Mouse (Mus musculus) intestine, embryonic 16.5 days (tissue): ENCODE data around the gene Ptpn3. TPM values are rescaled to one million over a fixed set of nuclear protein-coding genes. Genes with fewer than 3 reads are reported as not detected.

Experiments used
- ATAC-seq: fragments of 200-750 bp; cut with Nextera tagmentation; 2 replicates; pipeline ENCODE4 v1.8.0; 2017; ENCODE audit warnings: moderate TSS enrichment, moderate library complexity
- H3K27ac ChIP-seq: fragments of 300-500 bp; sonication (generic); 2 replicates; pipeline ENCODE4 v1.5.1; 2014; ENCODE audit warnings: mild to moderate bottlenecking, low read length
- H3K27me3 ChIP-seq: fragments of 300-500 bp; sonication (generic); replicated peaks from 2 replicates; pipeline ENCODE4 v1.6.1; 2014; ENCODE audit warnings: low read length, control low read depth, mixed read lengths; ENCODE audit not compliant: control insufficient read depth, insufficient read depth
- H3K36me3 ChIP-seq: fragments of 300-500 bp; sonication (generic); 2 replicates; pipeline ENCODE4 v1.6.1; 2014; ENCODE audit warnings: low read length, control low read depth; ENCODE audit not compliant: control insufficient read depth, insufficient read depth
- H3K4me1 ChIP-seq: fragments of 300-500 bp; sonication (generic); 2 replicates; pipeline ENCODE4 v1.6.1; 2014; ENCODE audit warnings: low read length, control low read depth, mixed read lengths; ENCODE audit not compliant: control insufficient read depth, insufficient read depth
- H3K4me2 ChIP-seq: fragments of 300-500 bp; sonication (generic); 2 replicates; pipeline ENCODE4 v1.6.1; 2014; ENCODE audit warnings: low read depth, low read length, control low read depth
- H3K4me3 ChIP-seq: fragments of 300-500 bp; sonication (generic); 2 replicates; pipeline ENCODE4 v1.5.1; 2014; ENCODE audit warnings: mild to moderate bottlenecking, low read length
- H3K9ac ChIP-seq: fragments of 300-500 bp; sonication (generic); 2 replicates; pipeline ENCODE4 v1.6.1; 2014; ENCODE audit warnings: low read depth, low read length
- H3K9me3 ChIP-seq: fragments of 300-500 bp; sonication (generic); 2 replicates; pipeline ENCODE4 v1.6.1; 2016; ENCODE audit warnings: low read length, control low read depth; ENCODE audit not compliant: control insufficient read depth
- WGBS: fragments of 180-500 bp; shearing (Covaris S2); extraction: QIAGEN DNeasy Blood & Tissue Kit; methylation state at CpG from one replicate; pipeline ENCODE4 v1.1.7; 2014; 5-methylcytosine and 5-hydroxymethylcytosine counted together
- polyA plus RNA-seq: library from polyadenylated mRNA; unstranded; fragments of >200 nt; fragmentation: Nextera tagmentation; extraction: Ambion mirVana; gene quantifications from 2 replicates; pipeline ENCODE4 v1.2.1, GENCODE M21; 2015

The Ptpn3 gene
- polyA plus RNA-seq, 1 experiment from 2014 or later = 8.5 TPM

DNA sequence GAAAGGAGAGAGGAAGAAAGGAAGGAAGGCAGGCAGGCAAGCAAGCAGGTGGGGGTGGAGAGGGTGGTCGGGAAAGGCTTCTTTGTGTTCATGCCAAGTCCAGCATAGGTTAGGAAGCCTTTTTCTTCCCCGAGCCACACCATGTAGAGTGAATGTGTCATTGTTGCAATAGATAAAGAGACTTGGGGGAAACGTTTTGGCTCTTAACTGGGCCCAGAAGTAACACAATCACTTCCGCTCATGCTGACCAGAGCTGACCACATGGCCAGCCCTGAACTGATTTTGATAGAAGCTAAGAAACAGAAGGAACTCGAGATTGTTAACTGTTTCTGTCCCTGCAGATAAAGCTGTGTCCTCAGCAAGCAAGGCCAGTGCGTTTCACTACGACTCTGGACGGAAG is 128.8 kb downstream of the Ptpn3 start:
- H3K27ac ChIP-seq = no peak overlapping the region
- no peak for ATAC-seq
- 61% methylated on average over 8 of the region's 8 CpGs for WGBS
- H3K4me1 ChIP-seq = no peaks in the 10 kb centered on the region
- H3K36me3 ChIP-seq = no peaks in the 10 kb centered on the region
- no peak overlapping the region for H3K9ac ChIP-seq
- no peaks in the 10 kb centered on the region for H3K9me3 ChIP-seq
- no peaks in the 10 kb centered on the region for H3K27me3 ChIP-seq
- H3K4me3 ChIP-seq = no peak overlapping the region
- no peak overlapping the region for H3K4me2 ChIP-seq

DNA sequence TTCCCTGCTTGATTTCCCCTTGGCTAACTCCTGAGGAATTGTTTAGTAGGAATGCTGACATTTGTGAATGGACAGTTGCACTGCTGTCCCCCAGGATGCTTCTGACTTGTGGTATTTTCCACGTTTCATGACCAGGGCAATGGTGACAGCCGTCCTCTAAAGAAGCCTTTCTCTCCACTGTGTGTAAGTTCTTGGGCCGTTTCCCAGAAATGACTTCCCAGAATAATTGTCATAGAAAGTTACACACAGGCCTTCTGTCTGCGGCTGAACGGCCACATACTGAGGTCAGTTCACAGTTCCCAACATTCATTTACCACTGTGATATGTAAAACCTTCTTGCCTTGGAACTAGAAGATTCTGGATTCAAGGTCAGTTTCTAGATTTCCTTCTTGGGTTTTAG is 129.8 kb downstream of the Ptpn3 start:
- Histone ChIP-seq H3K4me2 (no peak overlapping the region), H3K9me3 (no peaks in the 10 kb centered on the region), H3K36me3 (no peaks in the 10 kb centered on the region), H3K4me3 (no peak overlapping the region), H3K4me1 (peaks cover 5% of the 10 kb centered on the region; the same call in 1 of the 2 replicates), H3K27me3 (no peaks in the 10 kb centered on the region), H3K9ac (no peak overlapping the region), H3K27ac (no peak overlapping the region)
- 52% methylated on average over 5 of the region's 5 CpGs for WGBS
- no peak for ATAC-seq

DNA sequence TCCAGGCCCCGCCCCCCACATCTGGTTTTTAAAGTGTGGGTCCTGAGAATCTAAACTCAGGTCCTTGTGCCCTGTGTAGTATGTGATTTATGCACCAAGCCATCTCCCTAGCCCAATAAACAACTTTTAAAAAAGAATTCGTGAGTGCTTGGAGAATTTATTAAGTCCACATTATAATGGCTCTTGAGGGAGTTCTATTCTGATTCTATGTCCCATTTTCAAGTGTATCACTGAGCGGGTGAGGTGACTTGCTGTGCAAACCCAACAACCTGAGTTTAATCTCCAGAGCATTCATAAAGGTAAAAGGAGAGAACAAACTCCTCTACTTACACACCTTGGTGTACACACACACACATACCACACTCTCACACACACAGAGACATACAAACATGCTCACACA is 133.0 kb downstream of the Ptpn3 start:
- no peaks in the 10 kb centered on the region for H3K36me3 ChIP-seq
- H3K4me2 ChIP-seq = no peak overlapping the region
- peaks cover 11% of the 10 kb centered on the region; the same call in 1 of the 2 replicates for H3K4me1 ChIP-seq
- WGBS = 80% methylated on average over 3 of the region's 3 CpGs
- H3K27me3 ChIP-seq = no peaks in the 10 kb centered on the region
- H3K4me3 ChIP-seq = no peak overlapping the region
- ATAC-seq = no peak
- no peak overlapping the region for H3K9ac ChIP-seq
- no peaks in the 10 kb centered on the region for H3K9me3 ChIP-seq
- no peak overlapping the region for H3K27ac ChIP-seq

DNA sequence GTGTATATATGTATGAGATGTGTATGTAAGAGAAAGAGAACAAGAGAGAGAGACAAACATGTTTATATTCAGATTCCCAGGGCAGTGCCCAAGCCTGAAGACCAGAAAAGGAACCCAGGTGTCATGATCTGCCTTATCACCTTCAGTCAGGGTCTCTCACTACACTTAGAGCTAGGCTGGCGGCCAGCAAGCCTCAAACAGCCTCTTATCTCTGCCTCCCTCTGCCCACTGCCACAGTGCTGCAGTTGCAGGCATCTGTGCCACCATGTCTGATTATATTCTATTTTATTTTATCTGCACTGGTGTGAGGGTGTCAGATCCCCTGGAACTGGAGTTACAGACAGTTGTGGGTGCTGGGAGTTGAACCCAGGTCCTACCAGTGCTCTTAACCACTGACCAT is 133.4 kb downstream of the Ptpn3 start:
- Histone ChIP-seq H3K4me1 (peaks cover 11% of the 10 kb centered on the region; the same call in 1 of the 2 replicates), H3K36me3 (no peaks in the 10 kb centered on the region), H3K4me2 (no peak overlapping the region), H3K4me3 (no peak overlapping the region), H3K9me3 (no peaks in the 10 kb centered on the region), H3K9ac (no peak overlapping the region), H3K27ac (no peak overlapping the region), H3K27me3 (no peaks in the 10 kb centered on the region)
- no peak for ATAC-seq
- WGBS = 60% methylated on average over 1 of the region's 1 CpGs

DNA sequence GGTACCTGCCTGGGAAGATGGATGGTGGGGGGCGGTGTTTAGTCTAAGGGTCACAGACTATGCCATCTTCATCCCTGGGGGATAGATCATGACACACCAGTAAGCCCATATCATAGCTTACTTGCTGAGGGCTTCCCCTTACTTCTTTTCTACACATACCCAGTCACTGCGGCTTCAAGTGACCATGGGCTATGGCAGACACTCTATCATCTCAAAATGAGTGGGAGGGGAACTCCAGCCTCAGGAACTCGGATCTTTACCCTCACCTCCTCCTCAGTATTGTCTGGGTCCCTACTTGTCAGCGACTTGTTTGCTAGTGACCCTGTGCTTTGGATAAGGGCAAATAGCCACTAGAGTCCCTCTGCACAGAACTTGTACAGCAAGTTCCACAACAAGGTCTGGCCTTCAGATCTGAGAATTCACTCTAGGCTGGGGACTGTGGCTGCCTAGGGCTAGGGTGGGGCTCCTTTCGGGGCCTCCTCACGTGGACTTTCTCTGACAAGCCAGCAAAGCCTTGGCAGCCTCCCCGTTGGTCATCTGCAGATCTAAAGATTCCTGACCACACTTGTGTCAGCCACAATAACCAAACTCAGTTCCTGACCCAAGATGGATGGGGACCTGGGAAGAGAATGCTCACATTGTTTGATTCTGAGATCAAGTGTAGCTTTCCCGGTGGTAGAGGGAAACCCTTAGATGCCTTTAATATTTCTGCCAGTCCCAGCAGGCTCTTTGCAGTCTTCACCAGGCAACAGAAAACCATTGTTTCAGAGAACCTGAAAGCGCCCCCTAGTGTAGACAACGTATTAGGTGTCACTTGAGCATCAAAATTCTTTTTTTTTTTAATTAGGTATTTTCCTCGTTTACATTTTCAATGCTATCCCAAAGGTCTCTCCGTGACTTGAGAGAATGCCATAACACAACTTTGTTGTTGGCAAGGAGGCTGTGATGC is 134.4 kb downstream of the Ptpn3 start:
- no peak overlapping the region for H3K9ac ChIP-seq
- H3K36me3 ChIP-seq = no peaks in the 10 kb centered on the region
- WGBS = 42% methylated on average over 12 of the region's 12 CpGs
- no peak overlapping the region for H3K4me3 ChIP-seq
- ATAC-seq = peak; percentile 75
- no peaks in the 10 kb centered on the region for H3K9me3 ChIP-seq
- H3K27ac ChIP-seq = peak overlapping the region; percentile 63
- H3K27me3 ChIP-seq = no peaks in the 10 kb centered on the region
- peaks cover 11% of the 10 kb centered on the region; the same call in 1 of the 2 replicates for H3K4me1 ChIP-seq
- no peak overlapping the region for H3K4me2 ChIP-seq

DNA sequence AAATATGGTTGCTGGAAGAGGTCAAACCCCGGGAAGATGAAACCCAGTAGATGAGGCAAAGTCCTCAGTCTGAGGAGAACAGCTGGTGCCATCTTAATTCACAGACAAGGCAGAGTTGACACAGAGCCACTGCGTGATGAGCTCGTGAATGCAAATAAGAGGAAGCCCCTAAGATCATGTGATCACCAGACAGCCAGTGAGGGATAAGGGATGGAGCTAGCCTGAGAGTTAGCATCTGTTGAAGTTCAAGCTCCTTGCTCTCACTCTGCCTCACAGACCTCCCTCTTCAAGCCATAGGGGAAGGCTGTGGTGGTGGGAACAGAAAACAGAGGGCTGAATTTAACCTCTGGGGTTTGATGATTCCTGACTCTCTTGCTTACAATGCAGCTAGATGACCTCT is 136.0 kb downstream of the Ptpn3 start:
- Histone ChIP-seq H3K27ac (no peak overlapping the region), H3K4me1 (peaks cover 11% of the 10 kb centered on the region; the same call in 1 of the 2 replicates), H3K9ac (no peak overlapping the region), H3K27me3 (no peaks in the 10 kb centered on the region), H3K4me3 (no peak overlapping the region), H3K36me3 (no peaks in the 10 kb centered on the region), H3K4me2 (no peak overlapping the region), H3K9me3 (no peaks in the 10 kb centered on the region)
- WGBS = 46% methylated on average over 3 of the region's 3 CpGs
- no peak for ATAC-seq

DNA sequence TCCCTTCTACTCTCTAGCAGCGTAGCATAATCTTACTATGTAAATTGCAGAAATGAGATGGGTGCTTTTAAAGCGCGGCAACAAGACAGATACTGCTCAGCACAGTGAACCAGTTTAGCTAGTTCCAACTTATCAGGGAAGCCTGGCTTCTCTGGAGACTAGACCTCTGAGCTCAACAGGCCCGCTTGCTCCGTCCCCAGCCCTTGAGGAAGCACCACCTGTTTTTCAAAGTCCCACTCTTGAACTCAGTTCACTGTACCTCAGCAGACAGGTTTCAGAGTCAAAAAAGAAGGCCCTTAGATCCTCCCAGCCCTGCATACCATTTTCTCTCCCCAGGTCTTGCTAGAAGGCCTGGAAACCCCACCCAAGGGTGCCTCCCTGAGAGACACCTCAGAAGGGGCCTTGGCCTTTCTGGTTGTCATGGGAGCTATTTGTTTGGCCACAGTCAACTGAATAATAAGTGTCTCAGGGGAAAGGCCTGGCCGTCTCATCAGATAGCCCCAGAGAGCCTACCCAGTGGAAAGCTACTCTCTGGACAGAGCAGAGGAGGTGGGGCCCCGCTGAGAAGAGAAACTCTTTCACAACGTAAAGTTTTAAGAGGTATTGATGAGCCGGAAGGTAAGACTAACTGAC is 136.9 kb downstream of the Ptpn3 start:
- no peak overlapping the region for H3K9ac ChIP-seq

DNA sequence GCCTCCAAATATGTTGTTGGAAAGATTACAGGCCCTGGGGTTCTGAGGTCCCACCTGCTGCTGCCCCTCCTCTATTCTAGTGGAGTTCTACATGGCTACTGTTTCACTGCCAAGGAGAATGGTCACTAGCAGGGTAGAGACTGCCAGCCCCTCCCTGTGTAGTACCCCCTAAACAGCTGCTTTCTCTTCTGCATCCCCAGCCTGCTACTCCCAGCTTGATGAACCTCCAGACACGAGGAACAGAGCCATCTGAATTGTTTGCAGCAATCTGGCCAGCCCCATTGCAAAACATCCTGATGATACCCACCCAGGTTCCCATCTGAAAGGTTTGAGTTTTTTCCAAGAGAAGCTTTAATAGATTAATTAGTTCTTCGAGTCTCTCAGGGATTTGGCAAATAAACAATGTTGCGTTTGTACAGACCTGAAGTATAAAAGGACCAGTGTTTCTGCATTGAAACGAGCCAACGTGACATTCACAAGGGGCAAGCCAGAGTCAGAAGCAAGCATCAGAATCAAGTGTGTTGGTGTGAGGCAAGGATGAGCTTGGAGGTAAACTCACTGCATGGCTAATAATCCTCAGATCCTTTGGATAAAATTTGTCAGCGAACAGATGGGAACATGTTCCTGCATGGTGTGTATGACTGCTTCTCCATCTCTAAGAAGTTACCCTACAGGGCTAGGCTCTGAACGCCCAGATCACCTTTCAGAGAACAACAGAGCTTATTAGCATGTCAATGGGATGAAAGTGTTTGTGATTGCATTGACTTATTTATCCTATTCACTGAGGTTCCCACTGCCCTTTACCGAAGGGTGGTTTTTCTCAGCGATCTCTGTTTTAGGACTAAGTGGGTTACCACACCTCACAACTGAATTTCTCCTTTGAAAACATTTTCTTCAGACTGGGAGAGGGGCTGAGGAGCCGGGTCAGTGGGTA is 138.6 kb downstream of the Ptpn3 start:
- no peak overlapping the region for H3K9ac ChIP-seq
- ATAC-seq = no peak
- H3K27ac ChIP-seq = no peak overlapping the region
- H3K4me1 ChIP-seq = peaks cover 11% of the 10 kb centered on the region; the same call in 1 of the 2 replicates
- 49% methylated on average over 10 of the region's 10 CpGs for WGBS
- no peak overlapping the region for H3K4me3 ChIP-seq
- no peak overlapping the region for H3K4me2 ChIP-seq
- H3K9me3 ChIP-seq = no peaks in the 10 kb centered on the region
- H3K36me3 ChIP-seq = no peaks in the 10 kb centered on the region
- no peaks in the 10 kb centered on the region for H3K27me3 ChIP-seq

More for the DNA sequence above, 136.9 kb downstream of the Ptpn3 start:
- H3K4me1 ChIP-seq = peaks cover 11% of the 10 kb centered on the region; the same call in 1 of the 2 replicates
- H3K4me2 ChIP-seq = no peak overlapping the region
- H3K27me3 ChIP-seq = no peaks in the 10 kb centered on the region
- peak overlapping the region; percentile 78 for H3K27ac ChIP-seq
- no peak overlapping the region for H3K4me3 ChIP-seq
- H3K36me3 ChIP-seq = no peaks in the 10 kb centered on the region
- 71% methylated on average over 9 of the region's 9 CpGs for WGBS
- H3K9me3 ChIP-seq = no peaks in the 10 kb centered on the region
- ATAC-seq = peak; percentile 67

DNA sequence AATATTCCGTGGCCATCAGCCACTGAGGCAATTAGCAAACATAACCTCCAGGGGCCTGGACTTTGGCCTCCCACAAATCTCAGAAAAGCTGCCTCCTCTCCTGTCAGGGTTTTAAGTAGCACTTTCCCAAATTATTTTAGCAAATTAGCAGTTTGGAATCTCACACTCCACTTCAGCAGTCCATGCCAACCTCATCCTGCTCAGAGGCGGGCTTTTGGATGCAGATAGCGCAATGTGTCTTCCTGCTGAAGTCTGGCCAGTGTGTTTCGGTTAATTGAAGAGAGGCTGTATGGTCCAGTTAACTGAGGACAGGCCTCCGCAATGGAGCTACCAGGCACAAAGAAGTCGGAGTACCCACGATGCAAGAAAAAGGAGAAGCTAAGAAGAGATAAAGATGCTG is 141.1 kb downstream of the Ptpn3 start:
- Histone ChIP-seq H3K36me3 (no peaks in the 10 kb centered on the region), H3K4me1 (peaks cover 10% of the 10 kb centered on the region)

More for the DNA sequence above, 141.1 kb downstream of the Ptpn3 start:
- no peak overlapping the region for H3K4me3 ChIP-seq
- no peak overlapping the region for H3K4me2 ChIP-seq
- no peaks in the 10 kb centered on the region for H3K9me3 ChIP-seq
- no peak overlapping the region for H3K9ac ChIP-seq
- H3K27ac ChIP-seq = no peak overlapping the region
- H3K27me3 ChIP-seq = no peaks in the 10 kb centered on the region
- no peak for ATAC-seq
- 77% methylated on average over 7 of the region's 7 CpGs for WGBS
